Mouse (Mus musculus) right cerebral cortex, adult 18-20 months (tissue): ENCODE results near the gene Arl5c.
A peak's percentile ranks its signal among the peaks of the same experiment; 100 is the strongest.
"Not testable (repeated sequence)": the region's sequence is repeated elsewhere in the genome, so short reads cannot be mapped to it uniquely, and the experiment has no call there.

Experiments used
- DNase-seq: peaks from one replicate; pipeline ENCODE4 v3.0.0; 2022; ENCODE audit warnings: mixed read lengths

Gene Arl5c

DNA sequence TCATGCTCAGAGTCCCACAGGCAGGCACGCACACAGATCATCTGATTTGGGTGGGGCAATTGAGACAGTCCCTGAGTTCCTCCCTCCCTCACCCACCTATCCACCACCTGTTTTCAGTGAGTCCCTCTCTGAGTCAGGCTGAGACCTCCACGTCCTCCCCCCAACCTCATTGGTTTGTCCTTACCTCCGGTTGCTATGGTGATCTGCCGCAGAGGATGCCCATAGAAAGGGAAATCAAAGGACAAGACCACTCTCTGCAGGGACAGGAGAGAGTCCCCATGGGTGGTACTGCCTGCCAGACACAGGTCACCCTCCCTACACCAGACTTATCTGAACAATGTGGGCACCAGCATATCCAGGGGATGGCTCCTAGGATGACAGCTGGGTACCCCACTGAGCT, 40.1 kb downstream of the Arl5c start:
- no peak for DNase-seq

DNA sequence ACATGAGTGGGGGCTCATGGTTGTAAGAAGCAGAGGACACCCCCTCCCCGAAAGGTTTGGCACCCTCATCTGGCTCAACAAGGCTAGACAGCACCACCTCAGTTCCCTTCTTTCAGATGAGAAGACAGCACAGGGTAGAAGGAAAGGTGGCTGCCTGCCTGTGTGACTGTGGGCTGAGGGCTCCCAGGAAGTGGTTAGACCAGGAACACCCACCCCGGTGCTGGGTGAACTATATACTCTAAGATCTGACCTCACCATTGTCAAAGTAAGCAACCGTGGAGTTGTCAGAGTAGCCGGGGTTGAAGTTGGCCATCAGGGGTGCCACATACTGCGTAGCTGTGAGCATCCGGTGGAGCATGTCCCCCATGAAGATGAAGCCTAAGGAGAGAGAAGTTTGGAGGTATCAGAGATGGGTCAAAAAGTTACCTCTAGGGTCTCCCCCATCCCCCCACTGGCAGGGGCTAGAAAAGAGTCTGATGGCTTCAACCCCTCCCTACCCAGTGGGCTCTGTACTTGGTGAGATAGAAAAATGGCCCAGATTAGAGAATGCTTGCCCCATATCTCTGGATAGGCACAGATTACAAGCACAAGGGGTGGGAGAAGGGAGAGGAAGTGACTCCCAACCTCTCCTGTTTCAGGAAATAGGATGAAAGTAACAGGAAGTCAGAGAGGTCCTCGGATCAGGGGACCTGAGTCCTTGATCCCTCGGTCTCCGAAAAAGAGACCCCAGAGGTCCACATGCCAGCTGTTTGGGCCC, 40.7 kb downstream of the Arl5c start:
- no peak for DNase-seq

DNA sequence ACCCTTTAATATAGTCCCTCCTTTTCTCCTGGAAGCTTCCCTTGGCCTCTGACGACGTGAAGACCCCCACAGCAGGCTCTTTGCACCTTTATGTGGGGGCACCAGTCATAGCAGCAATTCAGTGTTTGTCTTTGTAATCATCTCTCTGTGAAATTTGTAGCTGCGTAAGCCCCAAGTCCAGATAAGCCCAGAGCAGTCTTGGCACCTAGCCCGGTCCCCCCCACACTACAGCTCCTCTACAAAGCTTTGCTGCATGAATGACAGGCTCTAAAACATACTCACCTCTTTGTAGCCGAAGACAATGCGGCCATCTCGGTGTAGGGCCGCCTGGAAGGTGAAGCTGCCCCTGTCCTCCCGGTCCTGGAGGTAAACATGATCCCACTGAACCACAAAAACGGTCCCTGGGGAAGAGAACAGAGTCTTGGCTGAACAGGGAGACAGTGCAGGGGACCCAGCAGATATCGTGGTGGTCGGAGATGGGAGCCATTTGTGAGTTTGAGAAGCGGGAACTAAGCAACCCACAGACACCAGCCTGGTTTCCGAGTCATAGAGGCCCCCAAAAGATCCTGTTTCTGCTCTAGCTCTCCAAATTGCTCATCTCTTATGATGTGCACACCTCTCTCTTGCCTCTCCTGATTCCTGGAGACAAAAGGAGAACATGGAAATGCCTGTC, 41.4 kb downstream of the Arl5c start:
- DNase-seq, result no peak

DNA sequence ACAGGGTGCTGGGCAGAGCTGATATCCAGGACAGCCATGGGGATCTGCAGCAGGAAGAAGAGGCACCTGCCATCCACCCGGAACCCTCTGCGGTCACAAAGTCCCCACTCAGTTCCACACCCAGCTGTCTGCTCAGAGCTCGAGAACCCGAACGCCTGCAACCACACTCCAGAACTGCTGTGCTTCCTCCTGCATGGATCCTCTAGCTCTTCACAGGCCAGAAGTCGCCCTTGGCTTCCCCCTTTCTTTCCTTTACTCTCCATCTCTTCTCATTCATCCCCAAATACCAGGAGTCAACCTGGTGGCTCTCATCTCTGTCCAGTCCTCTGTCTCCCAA, 42.1 kb downstream of the Arl5c start:
- no peak for DNase-seq

DNA sequence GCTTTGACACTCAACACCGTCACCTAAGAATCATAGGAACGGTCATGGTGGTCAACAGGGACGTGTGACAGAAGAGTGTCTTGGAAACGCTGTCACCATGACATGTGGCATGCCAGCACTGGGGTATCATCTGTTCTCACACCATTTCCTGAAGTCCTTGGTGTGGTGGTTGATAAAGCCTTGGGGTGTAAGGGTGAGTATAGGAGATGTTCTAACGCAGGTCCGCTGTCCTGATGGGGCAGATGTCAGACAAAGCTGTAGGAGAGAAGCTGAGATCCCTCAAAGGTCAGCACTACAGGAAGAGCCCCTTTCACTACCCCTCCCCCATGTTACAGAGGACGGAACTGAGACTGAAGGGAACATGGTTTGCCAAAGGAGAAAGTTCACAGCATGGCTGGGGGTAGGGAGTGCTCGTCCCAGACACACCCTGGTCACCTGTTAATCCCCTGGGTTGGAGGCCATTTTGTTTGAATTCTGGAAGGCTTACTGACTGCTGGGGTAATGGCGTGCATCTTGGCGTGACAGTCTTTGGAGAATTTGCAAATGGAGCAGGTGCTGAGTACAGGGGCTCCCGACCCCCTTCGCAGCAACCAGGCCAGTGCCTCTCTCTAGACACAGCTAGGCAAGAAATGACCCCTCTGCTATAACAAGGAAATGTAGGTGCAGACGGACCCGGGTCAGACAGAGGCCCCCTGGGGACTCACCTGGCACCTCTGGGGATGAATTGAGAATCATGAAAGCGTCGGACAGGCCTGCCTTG, 42.6 kb downstream of the Arl5c start:
- DNase-seq, result no peak

DNA sequence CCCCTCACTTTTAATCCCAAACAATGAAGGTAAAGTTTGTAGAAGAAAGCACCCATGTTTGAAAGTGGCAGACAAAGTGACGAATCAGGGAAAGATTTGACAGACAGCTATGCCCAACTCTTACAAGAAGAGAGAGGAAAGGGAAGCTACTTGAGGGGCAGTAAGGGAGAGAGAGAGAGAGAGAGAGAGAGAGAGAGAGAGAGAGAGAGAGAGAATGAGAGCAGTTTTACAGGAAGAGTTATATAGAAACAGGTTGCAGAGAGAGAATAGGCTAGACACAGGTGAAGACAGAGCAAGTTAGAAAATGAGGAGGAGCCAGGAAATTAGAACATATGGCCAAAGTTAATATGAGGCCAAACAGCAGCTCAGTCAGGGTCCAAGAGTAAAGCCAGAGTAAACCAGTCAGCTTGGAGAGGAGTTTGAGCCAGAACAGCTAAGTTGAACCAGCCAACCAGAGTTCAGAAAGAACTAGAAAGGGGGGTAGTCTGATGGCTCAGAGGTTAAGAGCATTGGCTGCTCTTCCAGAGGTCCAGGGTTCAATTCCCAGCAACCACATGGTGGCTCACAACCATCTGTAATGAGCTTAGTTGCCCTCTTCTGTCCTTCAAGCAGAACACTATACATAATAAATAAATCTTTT, 43.5 kb downstream of the Arl5c start:
- no peak for DNase-seq

DNA sequence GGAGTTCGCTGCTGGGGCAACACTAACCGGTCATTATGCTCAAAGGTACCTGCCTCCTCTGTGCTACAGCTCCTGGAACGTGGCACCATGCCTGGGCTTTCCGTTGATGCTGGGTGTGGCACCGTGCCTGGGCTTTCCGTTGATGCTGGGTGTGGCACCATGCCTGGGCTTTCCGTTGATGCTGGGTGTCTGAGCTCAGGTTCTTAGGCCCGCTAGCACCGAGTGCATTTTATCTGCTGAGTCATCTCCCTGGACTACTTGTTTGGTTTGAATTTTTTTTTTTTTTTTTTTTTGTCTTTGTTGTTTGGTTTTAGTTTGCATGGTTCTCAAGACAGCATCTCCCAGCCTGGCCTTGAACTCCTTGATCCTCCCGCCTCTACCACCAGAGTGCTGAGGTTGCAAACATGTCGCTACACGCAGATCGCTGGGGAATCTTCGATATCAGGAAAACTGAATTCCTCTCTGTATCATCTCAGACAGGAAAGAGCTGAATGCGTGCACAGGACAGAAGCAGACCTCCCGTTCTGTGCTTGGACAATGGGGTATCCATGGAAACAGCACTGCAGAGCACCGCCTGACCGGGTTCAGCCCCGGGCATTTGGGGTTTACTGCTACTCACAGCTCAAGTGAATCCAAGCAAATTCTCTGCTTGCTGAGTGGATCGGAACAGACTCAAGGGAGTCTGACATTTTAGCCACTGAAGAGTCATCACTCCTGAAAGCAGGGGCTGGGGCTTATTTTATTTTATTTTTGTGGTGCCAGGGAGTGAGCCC, 46.1 kb downstream of the Arl5c start:
- no peak for DNase-seq

DNA sequence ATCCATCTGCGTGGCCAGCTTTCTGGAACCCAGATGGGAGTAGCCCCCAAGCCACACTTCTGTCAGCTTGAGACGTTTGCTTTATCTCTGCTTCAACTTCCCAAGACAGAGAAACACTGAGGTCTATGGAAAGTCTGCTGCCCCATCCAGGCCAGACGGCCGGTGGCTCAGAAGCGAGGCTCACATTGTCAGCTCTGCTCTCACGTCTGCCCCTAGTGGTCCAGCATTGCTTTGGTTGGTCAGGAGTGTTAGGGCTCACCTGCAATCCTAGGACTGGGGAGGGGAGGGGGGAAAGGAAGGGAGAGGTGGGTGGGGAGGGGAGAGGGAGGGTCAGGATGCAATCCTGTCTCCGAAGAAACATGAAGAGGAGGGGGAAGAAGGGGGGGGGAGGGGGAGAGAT, 48.6 kb downstream of the Arl5c start:
- no peak for DNase-seq

DNA sequence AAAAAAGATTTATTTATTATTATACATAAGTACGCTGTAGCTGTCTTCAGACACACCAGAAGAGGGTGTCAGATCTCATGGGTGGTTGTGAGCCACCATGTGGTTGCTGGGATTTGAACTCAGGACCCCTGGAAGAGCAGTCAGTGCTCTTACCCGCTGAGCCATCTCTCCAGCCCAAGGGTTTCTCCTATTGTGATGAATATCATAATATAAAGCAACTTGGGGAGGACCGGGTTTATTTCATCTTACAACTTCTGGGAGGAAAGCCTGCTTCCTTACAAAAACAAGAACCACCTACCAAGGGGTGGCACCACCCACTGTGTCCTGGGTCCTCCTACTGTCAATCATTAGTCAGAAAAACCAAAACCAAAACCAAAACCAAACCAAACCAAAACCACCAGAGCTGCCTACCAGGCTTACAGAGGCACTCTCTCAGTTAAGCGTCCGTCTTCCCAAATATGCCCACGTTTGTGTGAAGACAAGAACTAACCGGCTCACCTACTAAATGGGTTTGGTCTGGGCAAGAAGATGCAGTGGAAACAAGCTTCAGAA, 50.2 kb downstream of the Arl5c start:
- not testable (repeated sequence) for DNase-seq

DNA sequence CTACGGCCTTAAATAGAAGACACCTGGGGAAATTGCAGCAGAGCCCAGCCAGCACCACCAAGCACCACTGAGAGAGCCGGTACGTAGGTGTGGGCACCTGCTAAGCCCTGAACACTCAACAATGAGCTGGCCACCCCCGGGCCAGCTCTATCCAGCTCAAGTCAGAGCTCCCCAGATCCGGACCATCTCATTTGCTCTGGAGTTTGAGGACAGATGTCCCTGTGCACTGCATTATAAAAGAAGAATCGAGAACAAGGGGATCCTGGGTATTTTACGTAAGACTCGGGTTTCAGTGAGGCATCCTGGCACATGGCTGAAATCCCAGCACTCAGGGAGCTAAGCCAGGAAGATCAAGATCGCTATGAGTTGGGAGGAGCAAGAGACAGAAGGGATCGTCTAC, 51.0 kb downstream of the Arl5c start:
- peak; percentile 56 for DNase-seq

DNA sequence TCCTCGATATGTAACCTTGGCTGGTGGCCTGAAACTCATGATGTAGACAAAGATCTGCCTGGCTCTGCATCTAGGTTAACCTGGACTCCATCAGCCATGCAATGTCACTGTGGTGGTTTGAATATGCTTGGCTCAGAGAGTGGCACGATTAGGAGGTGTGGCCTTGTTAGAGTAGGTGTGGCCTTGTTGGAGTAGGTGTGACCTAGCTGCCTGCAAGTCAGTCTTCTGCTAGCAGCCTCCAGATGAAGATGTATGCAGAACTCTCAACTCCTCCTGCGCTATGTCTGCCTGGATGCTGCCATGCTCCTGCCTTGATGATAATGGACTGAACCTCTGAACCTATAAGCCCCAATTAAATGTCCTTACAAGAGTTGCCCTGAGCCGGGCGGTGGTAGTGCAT, 52.7 kb downstream of the Arl5c start:
- no peak for DNase-seq

DNA sequence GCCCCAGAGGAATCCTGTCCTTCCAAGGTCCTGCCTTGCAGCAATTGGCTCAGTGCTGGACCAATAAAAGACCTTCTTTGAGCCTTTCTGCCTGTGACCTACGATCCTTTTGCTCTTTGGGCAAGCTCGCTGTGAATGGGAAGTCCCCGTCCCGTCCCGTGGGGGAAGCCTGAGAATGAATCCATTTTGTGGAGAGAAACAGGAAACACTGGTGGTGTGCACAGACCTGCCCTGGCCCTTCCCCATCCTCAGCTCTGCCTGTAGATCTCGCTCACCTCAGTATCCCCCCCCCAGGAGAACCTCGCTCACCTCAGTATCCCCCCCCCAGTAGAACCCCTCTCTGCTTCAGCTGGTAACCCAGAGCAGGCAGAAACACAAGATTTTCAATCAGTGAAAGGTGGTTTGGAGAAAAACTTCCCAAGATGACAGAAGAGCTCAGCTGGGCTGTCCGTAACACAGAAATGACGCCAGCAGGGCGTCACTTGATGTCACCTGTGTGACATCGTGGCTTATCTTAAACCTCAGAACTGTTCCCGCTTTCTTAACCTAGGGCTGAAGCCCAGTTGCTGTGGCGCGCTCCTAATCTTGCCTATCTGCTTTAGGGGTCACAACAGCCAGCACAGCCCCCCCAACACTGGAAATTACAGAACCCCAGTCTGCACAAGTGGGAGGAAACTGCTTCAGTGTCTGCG, 53.4 kb downstream of the Arl5c start:
- DNase-seq, result no peak
